Mouse (Mus musculus): ENCODE results near the gene Tgfbi.
A peak's percentile ranks its signal among the peaks of the same experiment; 100 is the strongest.

Tgfbi gene

DNA sequence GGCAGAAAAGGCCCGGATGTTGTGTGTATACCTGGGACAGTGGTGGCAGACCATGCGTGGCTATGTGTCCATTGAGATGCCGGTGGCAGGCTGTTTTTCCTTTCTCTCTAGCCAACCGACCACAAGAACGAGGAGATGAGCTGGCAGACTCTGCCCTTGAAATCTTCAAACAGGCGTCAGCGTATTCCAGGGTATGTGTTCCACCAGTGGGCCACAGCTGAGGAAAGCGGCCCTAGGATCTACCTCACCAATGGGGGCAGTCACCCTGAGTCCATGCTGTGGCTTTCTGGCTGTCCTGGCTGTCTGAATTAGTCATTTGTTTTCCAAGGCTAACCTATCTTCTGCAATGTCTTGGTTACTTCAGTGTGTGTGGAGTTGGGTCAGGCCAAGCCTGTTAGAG lies 27.7 kb downstream of the Tgfbi start:
- DNase-seq, result no peak

DNA sequence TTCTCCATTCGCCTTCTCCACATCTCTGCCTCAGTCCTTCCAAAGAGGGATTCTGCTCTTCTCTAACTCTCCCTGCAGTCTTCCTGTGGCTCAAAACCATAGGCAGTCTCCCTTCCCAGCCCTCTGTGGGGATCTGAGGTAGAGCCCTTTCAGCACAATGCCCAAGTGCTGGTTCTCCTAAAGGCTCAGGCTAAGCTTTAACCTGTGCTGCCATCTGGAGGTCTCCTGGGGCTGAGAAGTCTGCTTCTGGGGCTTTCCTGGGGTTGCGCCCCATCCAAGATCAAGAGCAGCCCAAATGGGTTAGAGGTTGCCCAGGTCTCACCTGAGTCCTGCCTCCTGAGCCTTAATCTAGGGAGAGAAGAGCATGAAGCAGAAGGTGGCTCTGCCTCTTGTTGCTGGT lies 32.4 kb downstream of the Tgfbi start:
- peak; percentile 21 for DNase-seq

DNA sequence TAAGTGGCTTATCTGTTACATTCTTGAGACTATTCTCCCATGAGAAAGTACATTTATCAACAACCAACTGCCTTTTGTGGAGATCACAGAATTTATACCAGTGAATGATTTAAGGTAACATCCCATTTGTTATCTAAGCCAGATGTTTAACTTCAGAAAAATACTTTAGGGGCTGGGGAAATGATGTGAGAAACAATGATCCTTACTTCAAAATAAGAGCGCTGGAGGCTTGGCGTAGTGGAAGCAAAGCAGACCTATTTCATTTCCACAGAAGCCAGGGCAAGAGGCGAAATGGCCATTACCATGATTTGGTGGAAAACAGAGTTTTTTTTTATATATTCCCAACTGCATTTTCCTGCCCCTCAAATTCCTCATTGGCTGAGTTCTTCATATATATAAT lies 34.7 kb downstream of the Tgfbi start:
- DNase-seq, result no peak

DNA sequence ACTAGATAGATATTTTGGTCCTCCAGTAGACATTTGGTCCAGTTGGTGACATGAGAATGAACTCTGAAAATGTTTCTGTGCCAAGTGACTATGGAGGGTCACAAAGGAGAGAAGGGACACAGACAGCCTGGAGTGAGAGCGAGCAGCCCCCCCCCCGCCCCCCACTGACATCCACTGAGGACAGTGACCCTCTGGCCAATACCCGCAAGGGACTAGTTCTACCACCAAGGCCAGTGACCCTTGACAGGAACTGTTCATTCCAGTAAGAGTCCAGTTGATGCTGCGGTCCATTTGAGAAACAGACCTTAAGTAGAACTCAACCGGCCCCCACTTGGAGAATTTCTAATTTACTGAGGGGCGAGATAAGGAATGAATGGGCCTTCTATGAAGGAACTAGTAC lies 36.4 kb downstream of the Tgfbi start:
- no peak for DNase-seq

DNA sequence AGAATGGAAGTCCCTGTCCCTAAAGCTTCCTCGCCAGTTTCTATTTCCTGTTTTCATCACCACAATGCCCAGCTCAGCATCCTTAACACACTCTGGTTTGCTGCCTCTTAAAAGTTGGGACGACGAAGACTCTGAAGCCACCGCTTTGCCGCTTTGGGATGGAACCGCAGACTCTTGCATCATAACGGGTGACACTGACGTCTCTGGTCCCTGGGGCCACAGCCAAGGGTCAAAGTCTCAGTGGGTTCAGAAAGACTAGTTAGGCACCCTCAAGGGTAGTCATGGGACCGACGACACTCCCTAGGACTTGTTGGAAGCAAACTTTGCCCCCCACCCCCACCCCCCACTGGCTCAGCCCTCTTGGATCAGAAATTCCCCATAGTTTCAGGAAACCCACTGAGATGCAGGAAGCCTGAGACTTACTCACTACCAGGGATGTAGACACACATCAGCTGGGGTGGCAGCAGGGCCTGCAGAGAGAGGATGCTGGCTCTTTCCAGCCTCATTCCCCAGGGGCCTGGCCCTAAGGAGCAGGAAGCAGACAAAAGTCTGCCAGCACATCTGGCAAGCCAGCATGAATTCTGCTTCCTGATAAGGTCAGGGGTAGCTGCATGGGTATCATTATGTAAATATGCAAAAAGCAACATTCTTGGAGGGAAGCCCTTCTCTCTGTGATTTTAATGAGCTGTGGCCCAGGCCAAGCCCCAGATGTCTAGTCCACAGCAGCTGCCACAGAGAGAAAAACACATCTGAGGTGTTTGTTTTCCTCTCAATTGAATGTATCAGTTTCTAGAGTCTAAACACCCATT lies 38.5 kb downstream of the Tgfbi start:
- DNase-seq, result peak; percentile 26

DNA sequence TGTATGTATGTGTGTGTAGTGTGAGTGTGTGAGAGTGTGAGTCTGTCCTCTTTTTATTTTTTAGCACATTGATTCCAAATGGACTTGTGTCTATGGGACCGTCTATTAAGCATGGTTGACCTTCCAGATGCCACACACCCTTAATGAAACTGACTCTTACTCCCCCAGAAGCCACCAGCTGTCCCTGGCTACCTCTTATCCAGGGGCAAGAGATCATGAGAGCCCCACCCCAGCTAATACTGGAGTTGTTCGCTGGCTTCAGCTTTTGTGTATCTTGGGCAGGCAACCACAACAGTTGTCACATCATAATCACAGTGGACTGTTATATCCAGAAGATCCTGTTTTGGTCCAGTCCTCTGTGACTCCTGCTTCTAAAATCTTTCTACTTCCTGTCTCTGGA lies 40.7 kb downstream of the Tgfbi start:
- DNase-seq, result no peak

DNA sequence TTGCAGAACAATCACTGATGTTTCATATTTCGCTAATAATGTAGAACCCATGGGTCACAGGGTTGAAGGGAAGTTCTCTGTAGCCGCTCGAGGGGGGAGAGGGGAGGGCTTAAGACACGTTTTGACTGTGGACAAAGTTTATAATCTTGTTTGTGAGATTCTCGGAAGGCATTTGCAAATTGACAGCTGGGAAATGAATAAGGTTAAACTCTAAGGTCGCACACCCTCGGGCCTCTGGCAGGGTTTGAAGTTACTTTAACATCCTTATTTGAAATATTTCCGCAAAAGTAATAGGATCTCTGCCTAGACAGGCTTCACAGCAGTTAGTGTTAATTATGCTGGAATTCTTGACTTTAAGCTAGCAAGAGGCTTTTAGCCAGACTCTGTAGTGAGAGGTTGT lies 43.1 kb downstream of the Tgfbi start:
- no peak for DNase-seq

DNA sequence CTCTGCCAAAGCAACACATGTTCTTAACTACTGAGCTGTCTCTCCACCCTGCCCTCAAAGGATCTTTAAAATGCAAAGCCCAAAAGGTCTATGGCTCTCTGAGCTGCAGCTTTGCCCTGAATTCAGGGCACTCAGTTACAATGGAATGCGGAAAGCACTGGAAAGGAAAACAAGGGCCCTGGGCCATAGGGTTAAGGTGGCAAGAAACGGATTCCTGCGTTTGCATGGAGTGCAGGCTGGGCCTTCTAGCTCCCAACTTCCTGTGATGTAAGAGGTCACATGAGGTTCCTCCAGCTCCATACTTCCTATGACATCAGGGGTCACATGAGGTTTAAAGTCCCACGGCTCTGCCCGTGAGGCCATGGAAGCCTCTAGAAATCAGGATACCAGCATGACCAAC lies 44.9 kb downstream of the Tgfbi start:
- DNase-seq, result no peak

DNA sequence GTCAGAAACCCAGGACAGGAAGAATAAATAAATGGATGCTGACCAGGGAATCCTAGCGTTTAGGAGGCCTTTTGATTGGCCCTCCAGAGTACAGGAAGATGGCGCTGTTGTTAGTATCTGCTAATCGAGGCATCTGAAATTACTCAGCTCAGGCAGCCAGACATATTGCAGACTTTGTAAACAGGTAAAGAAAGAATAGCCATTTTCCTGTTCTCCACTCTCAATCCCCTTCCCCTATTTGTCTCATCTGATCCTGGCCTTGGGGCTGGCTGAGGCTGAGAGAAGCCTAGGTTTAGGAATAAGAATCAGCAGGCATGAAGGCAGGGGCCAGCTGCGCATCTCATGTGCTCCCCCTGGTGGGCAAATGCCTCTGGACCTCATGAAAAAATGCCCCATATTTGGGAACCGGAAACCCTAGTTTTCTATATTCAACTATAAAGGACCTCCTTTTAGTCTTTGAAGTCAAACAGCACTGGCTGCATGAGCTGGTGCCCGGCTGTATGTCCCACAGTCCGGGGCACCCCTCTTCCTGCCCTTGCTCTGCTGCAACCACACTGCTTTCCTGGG lies 48.7 kb downstream of the Tgfbi start:
- DNase-seq, result peak; percentile 63

DNA sequence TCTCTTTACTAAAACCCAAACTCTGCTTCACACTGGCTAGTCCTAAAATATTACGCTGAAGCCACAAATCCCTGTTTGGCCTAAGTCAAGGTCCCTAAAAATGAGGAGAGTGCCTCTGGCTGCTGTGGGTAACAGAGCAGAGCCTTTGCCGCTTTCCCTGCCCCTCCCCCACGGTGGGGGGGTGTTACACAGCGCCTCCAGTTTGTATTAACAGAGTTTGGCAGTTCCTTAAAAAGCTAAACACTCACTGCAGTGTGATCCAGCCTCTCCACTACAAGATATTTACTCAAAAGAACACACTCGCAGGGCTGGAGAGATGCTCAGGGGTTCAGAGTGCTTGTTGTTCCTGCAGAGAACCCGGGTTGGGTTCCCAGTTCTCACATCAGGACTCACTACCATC lies 49.6 kb downstream of the Tgfbi start:
- no peak for DNase-seq

DNA sequence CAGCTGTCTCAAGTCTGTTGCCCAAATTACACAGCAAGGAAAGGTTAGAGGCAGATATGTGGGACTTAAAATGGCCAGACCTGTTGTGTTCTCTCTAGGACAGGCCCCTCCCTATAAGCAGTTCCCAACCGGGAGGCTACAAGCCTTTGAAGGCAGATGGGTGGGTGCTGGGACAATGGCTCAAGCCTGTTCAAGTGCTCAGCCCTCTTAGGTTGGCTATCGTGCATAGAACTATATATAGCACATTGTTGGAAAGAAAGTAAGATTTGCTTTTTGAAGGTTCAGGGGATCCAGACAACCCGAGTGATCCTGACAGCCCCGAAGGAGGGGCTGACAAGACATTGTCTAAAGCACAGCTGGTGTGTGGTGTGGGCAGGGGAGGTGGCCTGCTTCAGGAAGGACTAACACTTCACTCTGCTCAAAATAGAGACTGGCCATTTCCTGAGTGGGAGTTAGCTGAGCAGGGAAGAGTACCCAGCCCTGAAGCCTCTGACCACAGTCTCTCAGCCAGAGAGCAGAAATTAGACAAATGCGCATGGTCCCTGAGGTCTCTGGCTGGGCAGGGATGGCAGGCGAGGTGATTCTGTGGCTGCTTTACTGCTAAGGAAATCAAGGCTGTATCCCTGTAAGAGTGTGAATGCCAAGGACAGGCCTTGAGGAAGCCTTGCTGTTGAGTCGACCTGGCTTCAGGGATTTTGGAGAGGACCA lies 52.7 kb downstream of the Tgfbi start:
- no peak for DNase-seq

DNA sequence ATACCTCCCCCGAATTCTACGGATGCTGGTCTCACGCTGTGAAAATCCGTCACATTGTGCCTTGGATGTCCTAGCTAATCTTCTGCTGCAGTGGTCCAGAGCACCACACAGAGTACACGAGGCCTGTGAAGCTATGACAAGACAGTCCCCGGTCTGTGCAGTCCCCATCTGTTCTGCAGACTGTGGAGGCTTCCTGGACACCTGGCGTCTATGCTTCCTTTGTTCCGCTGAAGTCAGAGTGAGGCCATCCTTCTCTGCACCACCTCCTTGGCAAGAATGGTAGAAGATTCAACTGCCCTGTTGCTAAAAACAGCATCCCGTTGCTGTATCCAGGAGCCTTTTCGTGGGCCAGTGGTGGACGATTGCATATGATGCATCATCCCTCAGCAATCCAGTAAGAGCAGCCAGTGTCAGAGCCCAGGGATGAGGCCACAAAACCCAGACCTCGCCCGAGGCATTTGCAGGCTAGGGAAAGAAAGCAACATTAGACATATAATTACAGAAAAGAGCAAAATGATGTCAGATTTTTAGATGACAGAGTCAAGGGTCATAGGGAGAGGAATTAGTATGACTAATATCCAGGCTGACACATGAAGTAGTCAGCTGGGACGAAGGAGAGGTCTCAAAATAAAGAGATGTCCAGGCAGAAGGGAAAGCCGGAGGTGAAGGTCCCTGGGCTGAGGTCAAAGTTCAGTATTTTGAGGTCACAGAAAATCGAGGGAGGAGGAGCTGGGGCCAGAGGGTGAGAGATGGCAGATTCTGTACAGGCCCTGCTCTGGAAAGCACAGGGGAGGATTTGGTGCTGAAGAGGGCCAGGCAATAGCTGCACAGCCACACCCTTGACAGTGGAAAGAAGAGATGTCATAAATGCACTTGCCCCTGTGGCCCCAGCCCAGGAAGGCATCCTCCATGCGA lies 55.2 kb downstream of the Tgfbi start:
- DNase-seq, result no peak

DNA sequence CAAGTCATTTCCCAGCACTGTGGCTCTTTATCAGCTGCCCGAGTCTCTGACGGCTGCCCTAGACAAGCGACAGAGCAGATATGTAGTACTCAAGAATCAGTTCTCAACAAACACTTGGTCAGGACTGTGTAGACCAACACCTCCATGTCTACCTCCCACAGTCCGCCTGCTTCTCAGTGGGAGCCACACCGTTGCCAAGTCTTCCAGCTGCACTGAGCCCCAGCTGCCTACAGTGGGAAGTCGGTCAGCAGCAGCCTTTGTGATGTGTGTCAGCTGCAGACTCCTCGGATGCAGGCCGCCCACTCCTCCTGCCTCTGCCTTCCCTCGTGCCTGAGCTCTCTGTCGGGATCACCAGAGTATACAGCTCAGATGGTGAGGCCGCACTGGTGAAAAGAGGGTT lies 61.9 kb downstream of the Tgfbi start:
- no peak for DNase-seq

DNA sequence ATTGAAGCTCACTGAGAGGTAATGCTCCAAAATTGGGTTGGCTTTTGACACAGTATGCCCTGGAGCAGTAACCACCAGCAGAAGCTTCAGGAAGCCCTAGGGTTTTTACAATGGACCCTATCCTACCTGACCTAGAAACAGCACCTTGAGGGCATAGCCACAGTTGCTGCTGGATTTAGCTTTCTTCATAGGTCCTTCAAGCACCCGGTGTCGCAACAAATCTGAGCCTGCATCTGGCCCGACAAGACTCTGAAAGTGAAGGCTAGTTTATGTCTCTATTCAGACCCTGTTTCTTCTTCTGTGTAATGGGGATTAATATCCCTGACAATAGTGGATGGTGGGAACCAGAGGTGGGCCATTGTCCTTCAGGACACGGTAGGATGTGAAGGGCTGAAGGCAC lies 68.4 kb downstream of the Tgfbi start:
- no peak for DNase-seq

DNA sequence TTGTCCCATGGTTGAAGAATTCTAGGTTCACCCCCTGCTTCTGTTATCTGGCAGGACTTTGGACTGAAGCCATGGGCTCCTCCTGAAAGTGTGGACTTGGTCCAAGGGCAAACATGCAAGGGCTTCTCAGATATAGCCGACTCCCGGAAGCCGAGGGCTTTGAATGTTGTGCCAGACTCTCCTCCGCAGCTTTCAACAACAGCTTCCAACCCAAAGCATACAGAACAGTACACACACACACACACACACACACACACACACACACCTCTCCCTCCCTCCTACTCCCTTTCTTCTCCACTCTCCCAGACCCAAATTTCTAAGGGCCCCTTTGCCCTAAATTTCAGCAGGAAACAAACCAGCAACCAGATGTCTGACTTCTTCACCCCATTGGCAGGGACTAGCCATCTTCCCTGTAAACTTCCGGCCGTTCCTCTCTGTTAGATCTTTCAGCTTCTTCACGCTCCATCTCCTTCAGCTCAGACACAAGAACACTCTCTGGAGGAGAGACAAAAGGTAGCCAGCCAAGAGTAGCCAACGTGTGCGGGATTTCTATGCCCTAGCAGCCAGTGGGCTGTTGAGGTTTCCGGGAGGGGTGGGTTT lies 69.0 kb downstream of the Tgfbi start:
- DNase-seq, result no peak

DNA sequence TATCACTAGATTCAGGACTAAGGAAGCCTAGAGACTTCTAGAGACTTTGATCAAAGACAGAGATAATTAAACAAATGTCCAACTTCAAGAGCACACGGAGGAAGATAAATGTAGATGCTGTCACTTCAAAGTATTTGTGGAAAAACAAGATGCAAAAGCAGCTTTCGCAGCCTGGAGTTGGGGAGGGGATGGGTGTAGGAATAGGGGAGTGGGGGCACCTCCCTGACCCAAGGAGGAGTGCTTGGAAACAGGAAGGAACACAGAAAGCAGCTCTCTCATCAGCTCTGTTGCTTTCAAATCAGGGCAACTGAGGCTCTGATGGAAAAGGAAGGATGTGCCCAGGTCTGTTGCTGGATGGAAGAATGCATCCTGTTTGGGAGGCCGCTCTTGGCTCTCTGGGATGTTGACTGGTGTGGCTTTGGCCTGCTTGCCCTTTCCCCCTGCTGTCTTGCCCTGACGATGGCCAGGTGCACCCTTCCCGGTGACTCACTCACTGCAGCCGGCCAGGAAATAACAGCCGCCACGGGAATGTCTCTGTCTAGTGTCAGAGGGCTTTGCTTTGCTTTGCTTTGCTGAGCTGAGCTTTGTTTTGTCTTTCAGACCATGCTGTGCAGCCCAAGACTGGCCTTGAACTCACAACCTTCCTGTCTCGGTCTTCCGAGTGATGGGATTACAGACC lies 69.6 kb downstream of the Tgfbi start:
- DNase-seq, result peak; percentile 15

DNA sequence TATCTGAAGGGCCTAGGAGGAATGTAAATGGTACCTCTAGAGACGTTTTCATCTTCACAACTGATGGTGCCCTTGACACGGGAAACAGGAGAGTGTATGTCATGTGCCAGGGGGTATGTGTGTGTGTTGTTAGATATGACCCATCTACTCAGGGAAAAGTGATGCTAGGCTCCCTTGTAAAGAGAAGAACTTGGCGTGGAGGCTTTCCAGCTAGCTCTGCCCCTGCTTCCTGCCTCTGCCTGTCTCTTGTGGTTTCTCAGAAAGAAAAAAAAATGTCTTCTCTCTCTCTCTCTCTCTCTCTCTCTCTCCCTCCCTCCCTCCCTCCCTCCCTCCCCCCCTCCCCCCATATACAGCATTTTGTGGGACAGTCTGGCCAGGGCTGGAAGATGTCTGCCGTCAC lies 72.6 kb downstream of the Tgfbi start:
- no peak for DNase-seq

DNA sequence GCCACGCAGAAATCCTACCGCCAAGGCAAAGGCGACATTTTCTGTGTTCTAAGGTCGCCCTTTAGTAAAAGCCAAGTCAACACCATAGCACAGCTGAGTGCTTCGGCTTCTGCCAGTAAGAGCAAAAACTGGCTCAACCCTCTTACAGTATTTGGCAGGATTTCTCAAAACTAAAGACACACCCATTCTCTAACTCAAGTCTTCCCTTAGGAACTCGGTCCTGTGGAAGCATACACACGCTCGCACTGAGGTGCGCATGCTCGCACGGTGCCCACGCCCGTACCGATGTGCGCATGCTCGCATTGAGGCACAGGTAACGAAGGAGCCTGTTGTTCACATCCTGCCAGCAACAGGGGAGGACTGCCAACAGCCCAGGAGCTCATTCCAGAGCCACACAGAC lies 73.0 kb downstream of the Tgfbi start:
- no peak for DNase-seq

DNA sequence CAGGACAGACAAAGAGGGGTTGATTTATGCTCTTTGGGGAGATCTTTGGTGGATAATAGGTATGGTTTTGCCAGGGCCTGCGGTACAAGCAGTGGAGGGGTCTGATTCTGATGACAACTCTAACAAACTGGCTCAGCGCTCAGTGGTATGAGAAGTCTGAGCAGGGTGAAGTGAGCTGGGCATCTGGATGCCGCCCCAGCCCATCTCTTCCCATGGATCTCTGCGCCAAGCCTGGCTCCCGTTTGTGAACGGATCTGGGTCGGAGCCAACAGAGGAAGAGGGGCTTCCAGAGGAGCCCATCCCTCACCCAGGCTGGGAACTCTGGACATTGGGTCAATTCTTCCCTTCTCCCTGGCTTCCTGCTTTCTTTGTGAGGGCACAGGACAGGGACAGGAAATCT lies 74.0 kb downstream of the Tgfbi start:
- no peak for DNase-seq
